Mouse (Mus musculus) c-Kit-negative CD71-positive TER-119-positive erythroid progenitor cells, embryonic 14.5 days (primary cell): Measurements from ENCODE around the gene Hist1h3b.
"Not testable (repeated sequence)": the region's sequence is repeated elsewhere in the genome, so short reads cannot be mapped to it uniquely, and the experiment has no call there.

ENCODE experiments used
- DNase-seq: peaks from one replicate; pipeline ENCODE4 v3.0.0-alpha.2; 2013; ENCODE audit warnings: low read depth, low spot score

Hist1h3b gene

DNA sequence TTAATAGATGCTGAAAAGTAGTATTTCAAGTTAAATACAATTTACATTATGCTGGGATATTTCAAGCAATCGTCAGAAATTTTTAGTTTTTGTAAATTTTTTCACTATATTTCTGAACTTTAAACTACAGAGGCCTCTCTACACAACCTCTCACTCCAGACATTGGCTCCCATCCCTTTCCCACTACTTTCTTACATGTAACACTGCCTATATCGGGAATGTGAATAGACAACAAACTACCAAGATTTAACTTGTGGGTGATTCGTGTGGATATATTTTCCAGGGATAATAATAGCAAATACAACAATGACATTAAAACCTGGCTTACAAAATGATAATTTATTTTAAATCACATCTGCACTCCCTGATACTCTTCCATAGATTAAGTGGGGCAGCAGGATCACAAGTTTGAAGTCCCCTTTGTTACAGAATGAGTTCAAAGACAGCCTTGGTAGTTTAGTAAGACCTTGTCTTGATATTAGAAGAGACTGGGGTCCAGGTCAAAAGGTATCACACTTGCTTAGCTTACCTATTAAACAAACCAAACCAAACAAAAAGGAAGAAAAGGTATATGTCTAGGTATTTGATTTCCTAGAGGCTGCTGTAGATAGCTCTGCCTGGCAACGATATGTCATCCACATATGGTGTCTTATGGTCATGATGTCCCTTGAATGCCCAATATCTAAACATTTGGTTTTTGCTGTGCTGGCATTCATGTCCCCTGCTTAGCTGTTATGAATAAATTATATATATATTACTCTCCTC, 1.4 kb downstream of the Hist1h3b start:
- DNase-seq: peak; percentile 40

DNA sequence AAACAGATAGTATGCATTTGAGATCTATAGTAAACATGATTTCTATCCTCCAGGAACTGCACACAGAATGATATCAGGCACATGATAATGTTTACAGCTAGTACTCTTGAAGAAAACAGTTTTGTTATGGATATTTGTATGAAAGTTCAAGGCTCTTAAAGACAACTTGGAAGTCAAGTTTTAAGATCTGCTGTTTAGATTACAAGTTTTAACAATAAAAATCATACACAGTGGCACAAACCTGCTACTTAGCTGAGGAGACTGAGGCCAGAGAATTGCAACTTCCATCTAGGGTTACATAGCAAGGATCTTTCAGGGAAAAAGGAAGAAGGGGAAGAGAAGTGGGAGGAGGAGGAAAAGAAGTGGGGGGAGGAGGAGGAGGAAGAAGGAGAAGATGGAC, 2.9 kb downstream of the Hist1h3b start:
- no peak for DNase-seq

DNA sequence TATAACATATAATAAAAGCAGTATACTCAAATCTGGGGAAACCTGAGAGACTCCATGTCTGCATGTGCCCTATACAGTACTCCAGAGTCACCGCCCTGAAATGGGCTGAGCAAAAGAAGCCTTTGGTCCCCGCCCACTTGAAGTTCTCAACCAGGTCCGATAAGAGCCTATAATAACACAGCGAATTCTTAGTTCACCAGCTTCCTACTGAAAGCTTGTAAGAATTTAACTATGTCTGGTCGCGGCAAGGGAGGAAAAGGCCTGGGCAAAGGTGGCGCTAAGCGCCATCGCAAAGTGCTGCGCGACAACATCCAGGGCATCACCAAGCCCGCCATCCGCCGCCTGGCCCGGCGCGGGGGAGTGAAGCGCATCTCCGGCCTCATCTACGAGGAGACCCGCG, 4.7 kb downstream of the Hist1h3b start, which contains the start of gene Hist1h4b:
Hist1h4b (plus strand) TSS at position 224 of the 400 bp plus-strand sequence.
- DNase-seq: peak; percentile 97

DNA sequence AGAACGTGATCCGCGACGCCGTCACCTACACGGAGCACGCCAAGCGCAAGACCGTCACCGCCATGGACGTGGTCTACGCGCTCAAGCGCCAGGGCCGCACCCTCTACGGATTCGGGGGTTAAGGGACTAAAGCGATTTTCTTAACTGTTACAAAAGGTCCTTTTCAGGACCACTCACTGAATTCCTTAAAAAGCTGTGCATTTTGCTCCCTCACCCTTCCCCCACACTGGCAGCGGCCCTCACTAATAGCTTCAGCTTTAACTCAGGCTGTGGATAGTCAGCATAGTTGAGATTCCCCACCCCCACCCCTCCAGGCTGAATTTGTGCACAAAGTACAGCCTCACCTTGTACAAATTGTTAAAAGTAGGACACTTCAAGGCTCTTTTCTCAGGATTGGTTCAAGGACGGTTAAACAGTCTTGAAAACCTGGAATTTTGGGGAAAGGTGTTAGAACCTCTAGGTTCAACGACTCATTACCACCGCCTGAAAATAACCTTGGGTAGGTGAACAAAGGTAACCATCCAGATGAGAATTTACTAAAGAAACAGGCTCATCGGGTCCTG, 5.2 kb downstream of the Hist1h3b start:
- DNase-seq: peak; percentile 62

DNA sequence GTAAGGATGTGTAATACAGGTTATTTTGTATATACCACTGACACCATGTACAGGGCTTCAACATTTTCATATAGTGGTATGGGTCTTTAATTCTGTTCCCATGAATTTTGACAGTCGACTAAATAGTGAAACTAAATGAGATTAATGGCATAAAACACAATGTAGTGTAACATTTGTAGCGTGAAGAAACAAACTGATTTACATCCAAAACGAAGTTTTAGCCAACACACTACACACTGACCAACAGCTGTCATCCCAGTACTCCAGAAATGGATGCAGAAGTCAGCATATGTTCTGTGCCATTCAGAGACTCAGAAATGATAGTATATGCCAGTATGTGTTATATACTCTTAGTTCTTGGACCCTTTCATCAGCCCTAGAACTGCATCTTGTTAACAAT, 5.9 kb downstream of the Hist1h3b start:
- no peak for DNase-seq

DNA sequence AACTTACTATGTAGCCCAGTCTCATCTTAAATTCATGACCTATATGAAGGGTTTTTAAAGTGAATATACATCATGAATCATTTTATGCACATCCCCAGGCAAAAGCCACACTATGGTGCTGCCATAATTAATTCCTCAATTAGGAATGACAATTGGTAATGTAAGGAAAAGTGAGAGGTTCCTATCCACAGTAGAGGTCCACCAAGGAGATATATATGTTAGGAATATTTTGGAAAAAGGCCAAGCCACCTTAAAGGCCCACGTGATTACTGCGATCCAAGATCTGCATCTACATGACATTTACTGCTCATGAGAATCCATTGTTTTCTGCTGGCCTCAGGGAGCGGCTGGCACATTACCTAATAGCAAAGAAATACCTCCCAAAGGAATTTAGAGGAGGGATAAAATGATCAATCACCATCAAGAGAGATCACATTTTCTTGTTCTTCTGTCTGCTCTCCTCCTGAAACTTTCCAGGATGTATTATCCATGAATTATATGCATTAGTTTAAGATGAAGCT, 7.2 kb downstream of the Hist1h3b start:
- no peak for DNase-seq

DNA sequence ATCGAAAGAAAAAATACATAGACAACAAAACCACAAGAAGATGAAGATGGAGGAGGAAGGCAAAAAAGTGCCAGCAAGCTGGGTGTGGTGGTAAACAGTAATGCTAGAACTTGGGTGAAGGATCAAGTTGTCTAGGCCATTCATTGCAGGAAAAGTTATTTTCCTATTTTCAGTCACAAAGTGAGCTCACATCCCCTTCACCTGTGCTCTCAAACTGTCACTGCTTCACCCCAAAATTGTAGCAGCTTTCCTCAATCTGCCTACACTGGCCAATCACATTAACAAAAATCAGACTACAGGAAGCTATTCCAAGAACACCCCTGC, 7.8 kb downstream of the Hist1h3b start:
- DNase-seq: no peak

DNA sequence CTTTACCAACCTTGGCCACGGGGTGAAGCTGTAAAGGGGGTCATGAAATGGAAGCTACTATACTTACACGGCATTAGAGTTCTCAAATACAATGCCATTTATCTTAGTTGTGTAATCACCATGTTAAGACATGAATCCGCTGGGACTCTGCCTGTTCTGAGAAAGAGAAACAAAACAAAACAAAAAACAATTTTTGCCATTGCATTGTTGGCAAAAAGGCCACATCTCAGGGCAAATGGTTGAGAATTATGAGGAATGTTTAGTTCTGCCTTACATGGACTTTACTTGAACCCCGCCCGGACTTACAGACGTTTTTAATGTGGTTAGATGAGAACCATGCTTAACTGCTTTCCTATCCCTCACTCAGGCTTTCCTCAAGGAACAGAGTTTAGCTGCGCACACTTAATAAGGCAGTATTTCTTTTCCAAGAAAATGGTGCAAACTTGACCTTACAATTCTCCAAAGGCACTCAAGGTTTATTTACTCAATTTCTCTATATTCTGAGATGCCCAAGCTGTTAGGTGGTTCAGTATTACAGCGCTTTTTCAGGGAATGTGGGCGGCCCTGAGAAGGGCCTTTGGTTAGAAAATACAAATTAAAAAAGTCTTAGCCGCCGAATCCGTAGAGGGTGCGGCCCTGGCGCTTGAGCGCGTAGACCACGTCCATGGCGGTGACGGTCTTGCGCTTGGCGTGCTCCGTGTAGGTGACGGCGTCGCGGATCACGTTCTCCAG, 8.3 kb downstream of the Hist1h3b start:
- peak; percentile 50 for DNase-seq

DNA sequence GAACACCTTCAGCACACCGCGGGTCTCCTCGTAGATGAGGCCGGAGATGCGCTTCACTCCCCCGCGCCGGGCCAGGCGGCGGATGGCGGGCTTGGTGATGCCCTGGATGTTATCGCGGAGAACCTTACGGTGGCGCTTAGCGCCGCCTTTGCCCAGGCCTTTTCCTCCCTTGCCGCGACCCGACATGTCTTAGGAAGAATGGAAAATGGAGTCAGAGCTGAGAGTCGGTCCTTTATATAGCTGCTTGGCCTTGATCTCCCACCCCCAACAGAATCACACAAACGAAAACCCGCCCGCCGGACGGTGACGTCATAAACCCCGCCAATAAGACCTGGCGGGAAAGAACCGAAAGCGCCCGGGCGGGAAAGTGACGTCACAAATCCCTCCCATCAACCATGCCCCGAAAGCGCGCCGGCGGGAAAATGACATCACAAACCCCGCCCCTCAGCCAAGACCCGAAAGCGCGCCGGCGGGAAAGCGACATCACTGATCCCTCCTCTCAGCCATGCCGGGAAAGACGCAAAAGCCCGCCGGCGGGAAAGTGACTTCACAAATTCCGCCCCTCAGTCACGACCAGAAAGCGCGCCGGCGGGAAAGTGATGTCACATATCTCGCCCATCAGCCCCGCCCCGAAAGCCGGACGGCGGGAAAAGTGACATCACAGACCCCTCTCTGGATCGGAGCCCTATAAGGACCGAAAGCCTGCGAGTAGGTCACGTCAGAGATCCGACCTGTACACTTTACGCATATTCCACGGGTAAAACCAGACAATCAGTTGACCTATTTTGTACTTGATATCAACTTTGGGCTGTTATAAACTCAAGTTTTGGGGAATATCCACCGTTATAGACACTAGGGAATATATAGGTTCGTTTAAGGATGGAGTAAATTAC, 9.2 kb downstream of the Hist1h3b start, which contains the start of gene Hist1h4a:
Hist1h4a (minus strand) TSS at position 259 of the 893 bp plus-strand sequence.
- DNase-seq: peak; percentile 99

DNA sequence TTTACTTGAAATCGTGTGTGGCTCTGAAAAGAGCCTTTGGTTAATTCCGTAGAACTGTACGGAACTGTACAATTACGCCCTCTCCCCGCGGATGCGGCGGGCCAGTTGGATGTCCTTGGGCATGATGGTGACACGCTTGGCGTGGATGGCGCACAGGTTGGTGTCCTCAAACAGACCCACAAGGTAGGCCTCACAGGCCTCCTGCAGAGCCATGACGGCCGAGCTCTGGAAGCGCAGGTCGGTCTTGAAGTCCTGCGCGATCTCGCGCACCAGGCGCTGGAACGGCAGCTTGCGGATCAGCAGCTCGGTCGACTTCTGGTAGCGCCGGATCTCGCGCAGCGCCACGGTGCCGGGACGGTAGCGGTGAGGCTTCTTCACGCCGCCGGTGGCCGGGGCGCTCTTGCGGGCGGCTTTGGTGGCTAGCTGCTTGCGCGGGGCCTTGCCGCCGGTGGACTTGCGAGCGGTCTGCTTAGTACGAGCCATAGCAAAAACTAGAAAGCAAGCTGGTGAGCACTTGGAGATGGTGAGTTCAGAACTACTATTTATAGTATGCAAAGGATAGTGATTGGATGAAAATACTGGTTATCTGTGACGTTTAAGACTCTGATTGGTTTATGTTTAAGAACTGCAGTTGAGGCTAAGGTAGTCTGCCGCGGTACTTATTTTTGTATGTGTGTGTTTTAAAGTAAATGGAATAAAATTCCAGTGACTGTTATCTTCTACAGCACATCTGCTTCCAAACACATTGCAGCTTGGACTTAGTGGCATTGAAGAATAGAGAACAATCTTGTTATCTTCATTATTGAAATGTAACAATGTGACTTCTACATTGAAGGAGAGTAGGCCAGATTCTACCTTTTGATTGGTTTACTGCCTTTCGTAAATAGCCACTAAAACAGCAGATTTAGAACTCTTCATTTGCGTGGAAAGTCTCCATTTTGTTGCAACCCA, 10.1 kb downstream of the Hist1h3b start, which contains the start of gene Hist1h3a:
Hist1h3a (minus strand) TSS at position 516 of the 951 bp plus-strand sequence.
- DNase-seq: peak; percentile 86

DNA sequence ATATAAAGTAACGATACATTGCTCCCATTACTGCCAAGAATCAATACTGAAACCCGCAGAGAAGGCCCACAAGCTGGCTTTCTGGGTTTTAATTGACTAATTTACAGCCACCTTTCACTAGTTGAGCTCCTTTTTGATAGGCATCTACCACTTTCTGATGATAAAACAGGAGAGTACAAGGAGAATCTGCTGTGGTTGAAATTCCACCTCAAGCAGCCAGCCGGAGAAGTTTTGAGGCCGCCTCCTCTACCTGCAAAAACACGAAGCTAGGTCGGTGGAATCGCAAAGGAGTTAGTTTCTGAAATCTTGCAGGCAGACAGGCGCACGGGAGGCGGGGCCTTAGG, 11.1 kb downstream of the Hist1h3b start:
- DNase-seq: no peak

DNA sequence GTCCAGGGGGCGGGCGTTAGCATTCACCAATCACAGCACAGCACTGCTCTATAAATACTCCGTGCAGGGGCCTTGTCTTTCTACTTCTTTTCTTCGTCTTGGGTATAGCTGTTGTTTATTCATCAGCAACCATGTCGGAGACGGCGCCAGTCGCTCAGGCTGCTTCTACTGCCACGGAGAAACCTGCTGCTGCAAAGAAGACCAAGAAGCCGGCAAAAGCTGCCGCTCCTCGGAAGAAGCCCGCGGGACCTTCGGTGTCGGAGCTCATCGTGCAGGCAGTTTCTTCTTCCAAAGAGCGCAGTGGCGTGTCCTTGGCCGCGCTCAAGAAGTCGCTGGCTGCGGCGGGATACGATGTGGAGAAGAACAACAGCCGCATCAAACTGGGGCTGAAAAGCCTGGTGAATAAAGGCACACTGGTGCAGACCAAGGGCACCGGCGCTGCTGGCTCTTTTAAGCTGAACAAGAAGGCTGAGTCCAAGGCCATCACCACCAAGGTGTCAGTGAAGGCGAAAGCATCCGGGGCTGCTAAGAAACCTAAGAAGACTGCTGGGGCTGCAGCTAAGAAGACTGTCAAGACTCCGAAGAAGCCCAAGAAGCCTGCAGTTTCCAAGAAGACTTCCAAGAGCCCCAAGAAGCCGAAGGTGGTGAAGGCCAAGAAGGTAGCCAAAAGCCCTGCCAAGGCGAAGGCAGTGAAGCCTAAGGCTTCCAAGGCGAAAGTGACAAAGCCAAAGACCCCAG, 11.7 kb downstream of the Hist1h3b start, which contains the start of gene Hist1h1a:
Hist1h1a (plus strand) TSS at position 81 of the 738 bp plus-strand sequence.
- DNase-seq: peak; percentile 92

DNA sequence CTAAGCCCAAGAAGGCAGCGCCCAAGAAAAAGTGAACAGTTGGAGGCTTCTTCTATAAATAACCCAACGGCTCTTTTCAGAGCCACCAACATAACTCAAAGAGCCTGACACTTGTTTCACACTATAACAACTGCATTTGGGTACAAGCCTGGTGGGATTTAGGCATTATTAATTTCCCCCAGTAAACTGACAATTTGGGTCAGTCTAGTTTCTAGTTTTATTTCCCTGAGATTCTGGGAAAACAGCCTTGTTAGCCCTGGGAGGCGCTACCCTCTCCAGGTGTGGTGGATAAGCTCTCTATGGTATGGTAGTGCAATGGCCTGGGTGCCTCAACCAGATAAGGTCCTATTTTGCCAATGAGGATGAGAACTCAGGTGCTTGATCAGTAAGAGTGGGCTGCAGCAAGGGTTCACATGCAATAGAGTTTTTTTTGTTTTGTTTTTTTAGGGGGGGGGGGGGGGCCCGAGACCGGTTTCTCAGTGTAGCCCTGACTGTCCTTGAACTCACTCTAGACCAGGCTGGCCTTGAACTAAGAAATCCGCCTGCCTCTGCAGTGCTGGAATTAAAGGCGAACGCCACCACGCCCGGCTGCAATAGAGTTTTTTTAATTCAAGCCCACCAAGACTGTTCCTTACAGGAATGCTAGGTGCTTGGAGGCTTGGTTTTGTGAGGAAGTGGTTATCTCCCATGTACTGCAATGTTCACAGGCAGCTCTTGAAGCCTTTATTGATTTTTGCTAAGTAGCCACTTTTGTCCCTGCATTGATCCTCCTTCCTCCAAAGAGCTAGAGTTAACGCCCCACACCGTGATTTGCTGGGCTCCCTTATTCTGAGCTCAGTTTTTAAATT, 12.5 kb downstream of the Hist1h3b start:
- peak; percentile 59 for DNase-seq

DNA sequence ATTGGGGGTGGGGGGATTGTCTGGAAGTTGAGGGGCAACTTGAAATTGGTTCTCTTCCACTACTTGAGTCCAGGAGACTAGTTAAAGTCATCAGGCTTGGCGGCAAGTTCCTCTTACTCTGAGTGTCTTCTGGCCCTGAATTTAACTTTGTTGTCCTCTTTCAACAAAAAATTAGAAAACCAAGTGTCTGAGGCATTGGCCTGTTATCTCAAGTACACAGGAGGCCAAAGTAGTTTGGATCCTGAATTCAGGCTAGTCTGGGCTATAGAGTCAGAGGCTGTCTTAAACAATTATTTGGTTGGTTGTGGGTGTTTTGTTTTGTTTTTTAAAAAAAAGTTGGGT, 13.1 kb downstream of the Hist1h3b start:
- DNase-seq: no peak

DNA sequence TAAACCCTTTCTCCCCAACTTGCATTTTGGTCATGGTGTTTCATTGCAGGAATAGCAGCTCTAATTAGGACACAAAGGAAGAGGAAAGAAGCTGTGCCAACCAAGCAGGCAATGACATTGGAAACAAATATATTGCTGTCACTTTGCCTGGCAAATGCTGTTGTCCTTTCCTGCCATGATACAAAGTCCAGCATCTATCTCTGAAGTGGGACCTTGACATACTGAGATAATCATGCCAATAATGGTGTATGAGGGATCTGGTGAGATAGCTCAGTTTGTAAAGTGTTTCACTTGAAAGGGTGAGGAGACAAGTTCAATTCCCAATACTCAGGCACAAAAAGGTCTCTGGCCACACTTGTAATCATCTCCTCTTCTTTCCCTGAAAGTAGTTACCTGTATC, 14.7 kb downstream of the Hist1h3b start:
- DNase-seq: no peak

DNA sequence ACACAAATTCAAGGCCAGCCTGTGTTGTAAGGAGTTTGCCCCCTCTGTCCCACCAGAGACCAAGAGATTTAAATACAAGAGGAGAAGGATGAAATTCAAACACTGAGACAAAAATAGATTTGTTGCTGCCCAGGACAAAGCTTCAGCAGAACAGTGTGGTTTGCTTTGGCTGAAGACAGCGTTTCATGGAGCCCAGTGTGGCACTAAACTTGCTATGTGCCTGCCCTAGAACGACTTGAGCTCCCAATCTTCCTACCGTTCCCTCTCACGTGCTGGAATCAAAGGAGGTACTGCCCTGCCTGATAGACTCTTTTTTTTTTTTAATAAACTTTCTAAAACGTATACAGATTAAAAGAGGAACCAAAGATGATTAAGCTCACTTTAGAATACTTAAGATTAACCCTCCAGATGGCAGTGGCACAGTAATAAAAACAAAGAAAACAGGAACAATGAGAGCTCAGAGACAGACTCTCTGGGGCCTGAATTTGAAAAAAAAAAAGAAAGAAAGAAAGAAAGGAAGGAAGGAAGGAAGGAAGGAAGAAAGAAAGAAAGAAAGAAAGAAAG, 16.8 kb downstream of the Hist1h3b start:
- DNase-seq: no peak

DNA sequence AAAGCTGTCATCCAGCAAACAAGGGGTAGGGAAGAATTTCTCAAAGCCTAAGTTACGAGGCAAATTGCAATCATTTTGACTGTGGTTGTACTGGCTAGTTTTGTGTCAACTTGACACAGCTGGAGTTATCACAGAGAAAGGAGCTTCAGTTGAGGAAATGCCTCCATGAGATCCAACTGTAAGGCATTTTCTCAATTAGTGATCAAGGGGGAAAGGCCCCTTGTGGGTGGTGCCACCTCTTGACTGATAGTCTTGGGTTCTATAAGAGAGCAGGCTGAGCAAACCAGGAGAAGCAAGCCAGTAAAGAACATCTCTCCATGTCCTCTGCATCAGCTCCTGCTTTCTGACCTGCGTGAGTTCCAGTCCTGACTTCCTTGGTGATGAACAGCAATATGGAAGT, 17.5 kb downstream of the Hist1h3b start, which contains the start of gene Trim38:
Trim38 (plus strand) TSS at position 301 of the 400 bp plus-strand sequence.
- DNase-seq: not testable (repeated sequence)
